Mouse (Mus musculus) olfactory bulb, adult 2 months (tissue): ENCODE results near the gene Bcor. TPM values are rescaled to one million over a fixed set of nuclear protein-coding genes. Genes with fewer than 3 reads are reported as not detected.

Experiments used
- H3K27ac ChIP-seq: fragments of 200-500 bp; 2 replicates; pipeline ENCODE4 v1.5.1; 2012; ENCODE audit warnings: low read depth, low read length; ENCODE audit not compliant: insufficient read depth
- H3K4me1 ChIP-seq: fragments of 200-500 bp; 2 replicates; pipeline ENCODE4 v1.6.1; 2012; ENCODE audit warnings: low read length; ENCODE audit not compliant: control insufficient read depth, insufficient read depth
- H3K4me3 ChIP-seq: fragments of 200-500 bp; 2 replicates; pipeline ENCODE4 v1.5.1; 2012; ENCODE audit warnings: mild to moderate bottlenecking, low read depth, low read length, moderate library complexity; ENCODE audit not compliant: insufficient read depth
- CTCF ChIP-seq: fragments of 200-500 bp; IDR thresholded peaks from 2 replicates; pipeline ENCODE4 v1.5.1; 2012; ENCODE audit warnings: low read depth, mild to moderate bottlenecking, low read length, moderate library complexity; ENCODE audit not compliant: insufficient read depth
- POLR2A ChIP-seq: fragments of 200-500 bp; IDR thresholded peaks from 2 replicates; pipeline ENCODE4 v1.6.1; 2012; ENCODE audit warnings: mild to moderate bottlenecking, low read depth, low read length, moderate library complexity; ENCODE audit not compliant: insufficient read depth
- WGBS: fragments of 180-500 bp; shearing (Covaris S2); methylation state at CpG from one replicate; pipeline ENCODE4 v1.1.7; 2018; 5-methylcytosine and 5-hydroxymethylcytosine counted together
- polyA plus RNA-seq: library from polyadenylated mRNA; stranded (reverse); fragments of >200 nt; gene quantifications from 2 replicates; pipeline ENCODE4 v1.2.4, GENCODE M21; 2012; ENCODE audit warnings: low replicate concordance; ENCODE audit not compliant: missing spikeins, insufficient read depth, insufficient read length

Gene Bcor
- polyA plus RNA-seq, 1 experiment = not detected

- TF ChIP-seq POLR2A (no peak), CTCF (no peak)
- peaks cover 49% of the 10 kb centered on the region for H3K4me1 ChIP-seq
- H3K4me3 ChIP-seq = no peak overlapping the region
- H3K27ac ChIP-seq = no peak overlapping the region
- 75% methylated on average over 14 of the region's 14 CpGs for WGBS
Observed at GRCm38 (mm10) chrX:12129828-12130809, 30.0 kb downstream of the Bcor start.

GRCm38 (mm10) chrX:12129230-12129629 is 30.9 kb downstream of the Bcor start:
- no peak overlapping the region; the same call in 1 of the 2 replicates for H3K4me3 ChIP-seq
- WGBS = 32% methylated on average over 24 of the region's 24 CpGs
- H3K27ac ChIP-seq = no peak overlapping the region
- TF ChIP-seq POLR2A (no peak), CTCF (no peak)
- H3K4me1 ChIP-seq = peaks cover 44% of the 10 kb centered on the region

- TF ChIP-seq CTCF (no peak), POLR2A (no peak)
- Histone ChIP-seq H3K4me3 (peak overlapping the region; percentile 61), H3K4me1 (peaks cover 40% of the 10 kb centered on the region), H3K27ac (no peak overlapping the region)
- 5% methylated on average over 54 of the region's 72 CpGs for WGBS
Observed at GRCm38 (mm10) chrX:12128165-12129083, 31.7 kb downstream of the Bcor start.

- 4% methylated on average over 37 of the region's 37 CpGs for WGBS
- peak overlapping the region; percentile 61 for H3K4me3 ChIP-seq
- H3K4me1 ChIP-seq = peaks cover 44% of the 10 kb centered on the region
- no peak overlapping the region for H3K27ac ChIP-seq
- TF ChIP-seq POLR2A (no peak), CTCF (no peak)
Observed at GRCm38 (mm10) chrX:12127799-12128164, 32.4 kb downstream of the Bcor start.

- TF ChIP-seq CTCF (no peak), POLR2A (no peak)
- WGBS = 36% methylated on average over 24 of the region's 24 CpGs
- Histone ChIP-seq H3K27ac (no peak overlapping the region), H3K4me3 (peak overlapping the region; percentile 61), H3K4me1 (peaks cover 44% of the 10 kb centered on the region)
Observed at GRCm38 (mm10) chrX:12127106-12127670, 33.0 kb downstream of the Bcor start.

GRCm38 (mm10) chrX:12126408-12127105 is 33.6 kb downstream of the Bcor start:
- TF ChIP-seq CTCF (no peak), POLR2A (no peak)
- Histone ChIP-seq H3K4me1 (peaks cover 44% of the 10 kb centered on the region), H3K4me3 (0 out of 2 replicates have a peak overlapping the region, but pooled peaks have one; percentile 61), H3K27ac (no peak overlapping the region)
- 67% methylated on average over 22 of the region's 22 CpGs for WGBS

- Histone ChIP-seq H3K4me3 (no peak overlapping the region), H3K27ac (no peak overlapping the region), H3K4me1 (peaks cover 29% of the 10 kb centered on the region)
- 56% methylated on average over 3 of the region's 3 CpGs for WGBS
- TF ChIP-seq POLR2A (no peak), CTCF (no peak)
Observed at GRCm38 (mm10) chrX:12124571-12124970, 35.6 kb downstream of the Bcor start.

- TF ChIP-seq CTCF = no peak
- H3K27ac ChIP-seq = no peak overlapping the region
- peaks cover 20% of the 10 kb centered on the region for H3K4me1 ChIP-seq
- 51% methylated on average over 6 of the region's 6 CpGs for WGBS
- no peak overlapping the region for H3K4me3 ChIP-seq
Observed at GRCm38 (mm10) chrX:12123687-12124087, 36.5 kb downstream of the Bcor start.
